Mouse (Mus musculus): Measurements from ENCODE around the gene Polr2l. TPM values are rescaled to one million over a fixed set of nuclear protein-coding genes. Genes with fewer than 3 reads are reported as not detected.

Polr2l gene
- polyA plus RNA-seq, 1 experiment from 2014 or later: 72.9 TPM

DNA sequence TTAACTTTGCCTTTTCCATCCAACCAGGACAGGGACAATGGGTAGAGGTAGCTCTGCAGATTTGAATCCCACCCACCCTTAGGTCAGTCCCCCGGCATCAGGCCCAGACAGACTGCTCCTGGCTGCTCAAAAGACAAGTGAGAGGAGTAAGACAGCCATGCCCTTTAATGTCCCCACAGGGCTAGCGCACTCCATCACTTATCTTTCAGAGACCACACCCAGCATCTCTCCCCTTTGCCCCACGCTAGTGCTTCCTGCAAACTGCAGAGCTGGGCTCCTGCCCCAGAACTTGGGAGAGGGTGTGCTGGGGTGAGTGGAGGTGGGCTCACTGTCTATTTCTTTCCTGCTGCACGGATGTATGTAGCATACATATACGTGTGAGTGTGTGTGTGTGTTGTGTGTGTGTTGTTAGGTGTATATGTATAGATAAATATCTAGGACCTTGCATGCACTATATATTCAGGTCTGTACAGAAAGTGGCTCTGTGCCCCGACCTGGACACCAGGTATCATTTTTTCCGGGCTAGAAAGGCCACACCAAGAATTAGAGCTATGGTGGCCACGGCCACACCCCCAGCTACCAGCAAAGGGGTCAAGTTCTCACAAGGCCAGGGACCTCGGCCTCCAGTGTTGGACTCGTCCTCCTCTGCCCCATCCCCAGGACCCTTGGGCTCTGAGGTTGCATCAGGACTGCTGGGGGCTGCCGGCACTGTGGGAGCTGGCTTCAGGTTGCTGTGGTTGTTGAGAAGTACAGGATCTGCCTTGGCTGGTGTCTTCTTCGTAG is 47.8 kb downstream of the Polr2l start:
- Histone ChIP-seq H3K27me3 (ENCODE audit: control insufficient read depth, insufficient read depth, low read length) (no peaks in the 10 kb centered on the region), H3K36me3 (ENCODE audit: control insufficient read depth, insufficient read depth, low read length) (0 out of 2 replicates have a peak, but pooled peaks cover 7% of the 10 kb centered on the region), H3K4me3 (ENCODE audit: low read depth, low read length) (no peak overlapping the region), H3K4me1 (ENCODE audit: control insufficient read depth, insufficient read depth, low read length) (peaks cover 23% of the 10 kb centered on the region), H3K27ac (ENCODE audit: low read depth, low read length) (no peak overlapping the region), H3K9me3 (replicated peaks; ENCODE audit: control insufficient read depth, low read length) (no peaks in the 10 kb centered on the region), H3K4me2 (no peak overlapping the region), H3K9ac (ENCODE audit: low read depth, low read length) (no peak overlapping the region)
- ATAC-seq (replicated peaks; ENCODE audit: insufficient number of reproducible peaks, low FRiP score, low TSS enrichment): no peak
- WGBS (ENCODE audit: insufficient replicate concordance): 78% methylated on average over 12 of the region's 12 CpGs

GRCm38 (mm10) chr7:141423811-141424210 is 51.1 kb downstream of the Polr2l start:
- no peaks in the 10 kb centered on the region for H3K36me3 ChIP-seq (ENCODE audit: control insufficient read depth, insufficient read depth, low read length)
- no peak overlapping the region for H3K4me3 ChIP-seq (ENCODE audit: low read depth, low read length)
- ATAC-seq (replicated peaks; ENCODE audit: insufficient number of reproducible peaks, low FRiP score, low TSS enrichment): no peak
- H3K9ac ChIP-seq (ENCODE audit: low read depth, low read length): no peak overlapping the region
- WGBS (ENCODE audit: insufficient replicate concordance): 68% methylated on average over 4 of the region's 4 CpGs
- no peak overlapping the region for H3K27ac ChIP-seq (ENCODE audit: low read depth, low read length)
- H3K4me1 ChIP-seq (ENCODE audit: control insufficient read depth, insufficient read depth, low read length): peaks cover 12% of the 10 kb centered on the region
- no peak overlapping the region for H3K4me2 ChIP-seq
- H3K9me3 ChIP-seq (replicated peaks; ENCODE audit: control insufficient read depth, low read length): no peaks in the 10 kb centered on the region
- no peaks in the 10 kb centered on the region for H3K27me3 ChIP-seq (ENCODE audit: control insufficient read depth, insufficient read depth, low read length)

Other genes with a start within 250 kb of the Polr2l start
- 50.2 and 51.1 TPM in 2 replicates for gene Phrf1, start 246.3 kb downstream of the Polr2l start, polyA plus RNA-seq (2014; fragmentation: Nextera tagmentation; extraction: Ambion mirVana)
- gene Irf7, start 208.7 kb downstream of the Polr2l start, polyA plus RNA-seq (2014; fragmentation: Nextera tagmentation; extraction: Ambion mirVana): 0.99 and 1.2 TPM in 2 replicates
- gene Cdhr5, start 198.3 kb downstream of the Polr2l start, polyA plus RNA-seq (2014; fragmentation: Nextera tagmentation; extraction: Ambion mirVana): not detected in 2 replicates
- gene Sct, start 196.0 kb downstream of the Polr2l start, polyA plus RNA-seq (2014; fragmentation: Nextera tagmentation; extraction: Ambion mirVana): 2.2 and 3.0 TPM in 2 replicates
- gene Drd4, start 183.1 kb downstream of the Polr2l start, polyA plus RNA-seq (2014; fragmentation: Nextera tagmentation; extraction: Ambion mirVana): 0.10 and 0.17 TPM in 2 replicates
- gene Deaf1, start 147.4 kb downstream of the Polr2l start, polyA plus RNA-seq (2014; fragmentation: Nextera tagmentation; extraction: Ambion mirVana): 40.2 and 42.5 TPM in 2 replicates
- 17.9 and 23.6 TPM in 2 replicates for gene Tmem80, start 147.4 kb downstream of the Polr2l start, polyA plus RNA-seq (2014; fragmentation: Nextera tagmentation; extraction: Ambion mirVana)
- 0.51 and 0.82 TPM in 2 replicates for gene Eps8l2, start 136.3 kb downstream of the Polr2l start, polyA plus RNA-seq (2014; fragmentation: Nextera tagmentation; extraction: Ambion mirVana)
- gene Taldo1, start 82.9 kb downstream of the Polr2l start, polyA plus RNA-seq (2014; fragmentation: Nextera tagmentation; extraction: Ambion mirVana): 288 and 291 TPM in 2 replicates
- gene Gatd1, start 61.0 kb downstream of the Polr2l start, polyA plus RNA-seq (2014; fragmentation: Nextera tagmentation; extraction: Ambion mirVana): 29.3 and 32.2 TPM in 2 replicates
- 7.4 and 9.3 TPM in 2 replicates for gene Cend1, start 45.6 kb downstream of the Polr2l start, polyA plus RNA-seq (2014; fragmentation: Nextera tagmentation; extraction: Ambion mirVana)
- gene Slc25a22, start 37.2 kb downstream of the Polr2l start, polyA plus RNA-seq (2014; fragmentation: Nextera tagmentation; extraction: Ambion mirVana): 19.4 and 19.7 TPM in 2 replicates
- gene Pidd1, start 31.1 kb downstream of the Polr2l start, polyA plus RNA-seq (2014; fragmentation: Nextera tagmentation; extraction: Ambion mirVana): 9.5 and 9.6 TPM in 2 replicates
- 873 and 1,016 TPM in 2 replicates for gene Rplp2, start 27.8 kb downstream of the Polr2l start, polyA plus RNA-seq (2014; fragmentation: Nextera tagmentation; extraction: Ambion mirVana)
- gene Pnpla2, start 19.9 kb downstream of the Polr2l start, polyA plus RNA-seq (2014; fragmentation: Nextera tagmentation; extraction: Ambion mirVana): 28.7 and 35.3 TPM in 2 replicates
- gene Cracr2b, start 14.0 kb downstream of the Polr2l start, polyA plus RNA-seq (2014; fragmentation: Nextera tagmentation; extraction: Ambion mirVana): 11.5 and 14.3 TPM in 2 replicates
- gene Cd151, start 7.7 kb downstream of the Polr2l start, polyA plus RNA-seq (2014; fragmentation: Nextera tagmentation; extraction: Ambion mirVana): 61.3 and 101 TPM in 2 replicates
- gene Tspan4, start 108 bp upstream of the Polr2l start, polyA plus RNA-seq (2014; fragmentation: Nextera tagmentation; extraction: Ambion mirVana): 58.9 and 69.1 TPM in 2 replicates
- gene Chid1, start 64.7 kb upstream of the Polr2l start, polyA plus RNA-seq (2014; fragmentation: Nextera tagmentation; extraction: Ambion mirVana): 35.0 and 46.7 TPM in 2 replicates
- gene Ap2a2, start 87.0 kb upstream of the Polr2l start, polyA plus RNA-seq (2014; fragmentation: Nextera tagmentation; extraction: Ambion mirVana): 53.0 and 66.8 TPM in 2 replicates
- 0.11 and 0.18 TPM in 2 replicates for gene Muc6, start 180.2 kb upstream of the Polr2l start, polyA plus RNA-seq (2014; fragmentation: Nextera tagmentation; extraction: Ambion mirVana)
- 0.93 and 1.1 TPM in 2 replicates for gene Muc2, start 215.2 kb upstream of the Polr2l start, polyA plus RNA-seq (2014; fragmentation: Nextera tagmentation; extraction: Ambion mirVana)